In the genomic region with DNA sequence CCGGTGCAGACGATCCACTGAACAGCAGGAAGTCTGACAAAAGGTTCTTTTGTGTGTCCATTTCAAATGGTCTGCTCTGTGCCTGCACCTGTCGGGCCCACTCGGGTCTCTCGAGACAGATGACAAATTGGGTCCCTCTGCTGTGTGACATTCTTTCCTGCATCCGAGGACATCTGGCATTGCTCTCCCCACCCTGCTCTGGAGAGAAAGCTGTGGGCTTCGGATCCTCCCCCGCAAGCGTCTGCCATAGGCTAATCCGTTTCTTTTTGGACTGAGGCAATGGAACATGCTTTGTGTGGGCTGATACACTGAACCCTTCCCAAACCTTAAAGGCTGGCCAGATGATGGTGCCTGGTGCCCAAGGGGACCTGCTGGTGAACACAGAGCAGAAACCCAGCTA, we compare ENCODE assay signal across 11 mouse cellular contexts. TPM values are rescaled to one million over a fixed set of nuclear protein-coding genes. Genes with fewer than 3 reads are reported as not detected.
DNase-seq lines count a peak whose midpoint lies in the region; ATAC-seq lines count a peak whose summit lies in the region.
"Had no signal": no experiment of that assay in that cellular context is flagged by ENCODE, and none has a peak within 500 bp of the region (broad histone marks: within the 10 kb centered on the region; RNA-seq: fewer than 3 reads in every experiment).

No protein-coding gene starts in this region.

- no peaks in the 10 kb centered on the region for H3K9me3 ChIP-seq in forebrain, embryonic 12.5 days
- no peaks in the 10 kb centered on the region for H3K9me3 ChIP-seq in forebrain, embryonic 10.5 days
- H3K9me3 ChIP-seq: liver, embryonic 12.5 days had no signal

- 47% methylated on average over 10 of the region's 10 CpGs for WGBS in forebrain, embryonic 12.5 days
- WGBS in forebrain, embryonic 10.5 days = 60% methylated on average over 10 of the region's 10 CpGs

- H3K27me3 ChIP-seq in forebrain, embryonic 12.5 days = no peaks in the 10 kb centered on the region
- H3K27me3 ChIP-seq in forebrain, embryonic 10.5 days (ENCODE audit: poor library complexity, severe bottlenecking) = no peaks in the 10 kb centered on the region
- H3K27me3 ChIP-seq: liver, embryonic 12.5 days had no signal

- H3K9ac ChIP-seq in forebrain, embryonic 12.5 days = no peak overlapping the region
- H3K9ac ChIP-seq: liver, embryonic 12.5 days had no signal

- H3K4me2 ChIP-seq in forebrain, embryonic 12.5 days = no peak overlapping the region
- H3K4me2 ChIP-seq: liver, embryonic 12.5 days had no signal

- no peaks in the 10 kb centered on the region for H3K36me3 ChIP-seq in forebrain, embryonic 12.5 days (replicated peaks)
- H3K36me3 ChIP-seq in forebrain, embryonic 10.5 days (replicated peaks) = no peaks in the 10 kb centered on the region
- H3K36me3 ChIP-seq: liver, embryonic 12.5 days had no signal

- peaks cover 13% of the 10 kb centered on the region for H3K4me1 ChIP-seq in forebrain, embryonic 12.5 days
- peaks cover 12% of the 10 kb centered on the region for H3K4me1 ChIP-seq in forebrain, embryonic 10.5 days

- H3K27ac ChIP-seq in forebrain, embryonic 12.5 days = 0 out of 2 replicates have a peak overlapping the region, but pooled peaks have one; percentile 31
- no peak overlapping the region for H3K27ac ChIP-seq in forebrain, embryonic 10.5 days
- H3K27ac ChIP-seq: liver, embryonic 12.5 days had no signal

- ATAC-seq in forebrain, embryonic 12.5 days (ENCODE audit: low FRiP score) = no peak
- ATAC-seq in inflammation-experienced regulatory T-cells, adult 6 months = no peak
- ATAC-seq: liver, embryonic 12.5 days had no signal

- no peak for DNase-seq in forebrain, embryonic 10.5 days (ENCODE audit: extremely low spot score, low spot score)
- peak; percentile 81 to 91 for DNase-seq in frontal cortex, postnatal 36 days (ENCODE audit: low spot score in 2 of 2)
- DNase-seq in left cerebral cortex, adult 11 months (ENCODE audit: low spot score) = peak; percentile 73
- DNase-seq in right cerebral cortex, adult 2 months (ENCODE audit: low spot score in 2 of 2) = peak; percentile 85 to 87
- no peak for DNase-seq in thymus, postnatal 10 days (ENCODE audit: low spot score in 2 of 2)
- no peak for DNase-seq in liver
- DNase-seq: cerebellum, adult 8-10 months; gastrocnemius, postnatal 14 days had no signal

- H3K4me3 ChIP-seq in forebrain, embryonic 12.5 days (replicated peaks) = no peak overlapping the region
- no peak overlapping the region for H3K4me3 ChIP-seq in forebrain, embryonic 10.5 days
- H3K4me3 ChIP-seq: liver, embryonic 12.5 days had no signal

RNA-seq across cellular contexts. Expression of a gene that starts 23.4 kb away (rescaled TPM):
- 7.3 and 7.5 TPM in 2 replicates for polyA plus RNA-seq in forebrain, embryonic 12.5 days (2016; fragmentation: Nextera tagmentation; extraction: Ambion mirVana)
- polyA plus RNA-seq in forebrain, embryonic 10.5 days (2016; fragmentation: Nextera tagmentation; extraction: Ambion mirVana) = 6.5 TPM in 2 replicates
- under 1 TPM in 1 of 3 experiments, not detected in 2; 0.41 TPM for polyA plus RNA-seq in inflammation-experienced regulatory T-cells, adult 6 months (2017; shearing (Covaris generic))

RNA-seq across cellular contexts. Expression of a gene that starts 24.6 kb away (rescaled TPM):
- polyA plus RNA-seq in forebrain, embryonic 12.5 days (2016; fragmentation: Nextera tagmentation; extraction: Ambion mirVana) = 16.6 and 17.1 TPM in 2 replicates
- polyA plus RNA-seq in forebrain, embryonic 10.5 days (2016; fragmentation: Nextera tagmentation; extraction: Ambion mirVana) = 10.1 and 11.2 TPM in 2 replicates
- polyA plus RNA-seq in inflammation-experienced regulatory T-cells, adult 6 months (2017; shearing (Covaris generic)) = 100 to 1,000 TPM in 1 of 3 experiments, 10 to 100 TPM in 2; 81.9 to 170 (median 96.5) TPM

Comparison
In these comparisons a context has a peak if more than half of its experiments do, and no peak if none do; other contexts are left out.
1. DNase-seq: peak in frontal cortex, postnatal 36 days (2 of 2), left cerebral cortex, adult 11 months (single experiment) and right cerebral cortex, adult 2 months (2 of 2); none in forebrain, embryonic 10.5 days (single experiment), thymus, postnatal 10 days (0 of 2) and liver (single experiment).